8 mouse cellular contexts compared by ENCODE assay signal in genomic region chr8:126460274-126460673, GRCm38 (mm10). TPM values are rescaled to one million over a fixed set of nuclear protein-coding genes. Genes with fewer than 3 reads are reported as not detected.
DNase-seq lines count a peak whose midpoint lies in the region; ATAC-seq and TF ChIP-seq lines count a peak whose summit lies in the region.

No protein-coding gene starts in this region.

- H3K27me3 ChIP-seq in testis, adult 2 months (ENCODE audit: control insufficient read depth, insufficient read depth, low read length) = no peaks in the 10 kb centered on the region

- intact Hi-C loops in heart, postnatal 10 days (cut with DNase I) = no loop called here

- H3K4me1 ChIP-seq in testis, adult 2 months (ENCODE audit: control insufficient read depth, insufficient read depth, low read length) = no peaks in the 10 kb centered on the region

- peak; percentile 36 to 62 for DNase-seq in heart, postnatal 10 days
- DNase-seq in heart, adult 11 months = no peak
- no peak for DNase-seq in testis, postnatal 14 days (ENCODE audit: low spot score)
- peak; percentile 48 for DNase-seq in cerebellum, postnatal 36 days
- DNase-seq in kidney, postnatal 4 days = peak; percentile 81 to 83
- peak; percentile 49 to 78 for DNase-seq in spleen, adult 18-20 months

- H3K27ac ChIP-seq in testis, adult 2 months (ENCODE audit: control insufficient read depth, insufficient read depth, low read depth, low read length) = no peak overlapping the region

- ATAC-seq in activated CD4-positive, CD25-positive, alpha-beta regulatory T cell, adult 4 months = no peak

- H3K36me3 ChIP-seq in testis, adult 2 months (ENCODE audit: control insufficient read depth, insufficient read depth, low read length) = no peaks in the 10 kb centered on the region

- no peak for TF ChIP-seq POLR2A in testis, adult 2 months (IDR thresholded peaks at IDR 0.05; ENCODE audit: control insufficient read depth, low read depth, low read length)

- peak; percentile 67; the same call in 1 of the 2 replicates for TF ChIP-seq CTCF in testis, adult 2 months (IDR thresholded peaks at IDR 0.05; ENCODE audit: control insufficient read depth, insufficient read depth, insufficient replicate concordance, low read depth, low read length)

- H3K4me3 ChIP-seq in testis, adult 2 months (ENCODE audit: control insufficient read depth, low read depth, low read length) = no peak overlapping the region

RNA-seq across cellular contexts. Expression of gene Tarbp1, which starts 14.6 kb away (rescaled TPM):
- 1 to 10 TPM; 5.7 to 6.2 TPM for total RNA-seq in heart, postnatal 10 days (2021)
- polyA plus RNA-seq in testis, adult 2 months (2012; rRNA removed) = 0.27 and 0.40 TPM in 2 replicates
- polyA plus RNA-seq in activated CD4-positive, CD25-positive, alpha-beta regulatory T cell, adult 4 months (2017; shearing (Covaris generic)) = 1 to 10 TPM; 2.0 to 2.6 TPM

RNA-seq across cellular contexts. Expression of gene Coa6, which starts 38.0 kb away (rescaled TPM):
- total RNA-seq in heart, postnatal 10 days (2021) = 10 to 100 TPM; 25.4 to 26.5 TPM
- polyA plus RNA-seq in testis, adult 2 months (2012; rRNA removed) = 12.2 and 13.8 TPM in 2 replicates
- polyA plus RNA-seq in activated CD4-positive, CD25-positive, alpha-beta regulatory T cell, adult 4 months (2017; shearing (Covaris generic)) = 10 to 100 TPM; 47.9 to 64.2 TPM

Comparison
In these comparisons a context has a peak if more than half of its experiments do, and no peak if none do; other contexts are left out.
1. DNase-seq: peak in heart, postnatal 10 days (2 of 2), cerebellum, postnatal 36 days (2 of 2), kidney, postnatal 4 days (2 of 2) and spleen, adult 18-20 months (2 of 2); none in heart, adult 11 months (single experiment) and testis, postnatal 14 days (single experiment).